Mouse (Mus musculus): ENCODE data around the gene Plk2. TPM values are rescaled to one million over a fixed set of nuclear protein-coding genes. Genes with fewer than 3 reads are reported as not detected.
"Not testable (repeated sequence)": the region's sequence is repeated elsewhere in the genome, so short reads cannot be mapped to it uniquely, and the experiment has no call there.

Gene Plk2
- polyA plus RNA-seq (2016; fragmentation: Nextera tagmentation; extraction: Ambion mirVana): 101 and 121 TPM in 2 replicates

GRCm38 (mm10) chr13:110394291-110395178, at the start of gene Plk2:
Gene Plk2 (plus strand): TSS chr13:110395046.
- Histone ChIP-seq H3K36me3 (peaks cover 32% of the 10 kb centered on the region), H3K4me3 (peak within 1 kb of the TSS; percentile 82), H3K4me1 (peaks cover 10% of the 10 kb centered on the region), H3K27ac (peak within 1 kb of the TSS; percentile 89), H3K9me3 (no peaks in the 10 kb centered on the region), H3K27me3 (ENCODE audit: insufficient read depth, poor library complexity, severe bottlenecking) (no peaks in the 10 kb centered on the region)
- under 1% methylated on average over 71 of the region's 71 CpGs for WGBS
- DNase-seq (ENCODE audit: low spot score): peak; percentile 95

GRCm38 (mm10) chr13:110346707-110347106, 48.1 kb upstream of the Plk2 start:
- H3K4me1 ChIP-seq: no peaks in the 10 kb centered on the region
- 62% methylated on average over 7 of the region's 7 CpGs for WGBS
- no peak for DNase-seq (ENCODE audit: low spot score)
- no peaks in the 10 kb centered on the region for H3K27me3 ChIP-seq (ENCODE audit: insufficient read depth, poor library complexity, severe bottlenecking)
- no peaks in the 10 kb centered on the region for H3K9me3 ChIP-seq
- H3K27ac ChIP-seq: no peak overlapping the region
- no peak overlapping the region for H3K4me3 ChIP-seq
- H3K36me3 ChIP-seq: no peaks in the 10 kb centered on the region

GRCm38 (mm10) chr13:110351051-110351450, 43.8 kb upstream of the Plk2 start:
- H3K36me3 ChIP-seq: no peaks in the 10 kb centered on the region
- no peaks in the 10 kb centered on the region for H3K9me3 ChIP-seq
- H3K4me1 ChIP-seq: no peaks in the 10 kb centered on the region
- H3K27ac ChIP-seq: no peak overlapping the region
- no peak for DNase-seq (ENCODE audit: low spot score)
- WGBS: 85% methylated on average over 6 of the region's 6 CpGs
- H3K27me3 ChIP-seq (ENCODE audit: insufficient read depth, poor library complexity, severe bottlenecking): no peaks in the 10 kb centered on the region
- no peak overlapping the region for H3K4me3 ChIP-seq

- 87% methylated on average over 2 of the region's 2 CpGs for WGBS
- no peaks in the 10 kb centered on the region for H3K9me3 ChIP-seq
- DNase-seq (ENCODE audit: low spot score): no peak
- no peak within 1 kb of the TSS for H3K27ac ChIP-seq
- no peaks in the 10 kb centered on the region for H3K27me3 ChIP-seq (ENCODE audit: insufficient read depth, poor library complexity, severe bottlenecking)
- no peak within 1 kb of the TSS for H3K4me3 ChIP-seq
- no peaks in the 10 kb centered on the region for H3K4me1 ChIP-seq
- no peaks in the 10 kb centered on the region for H3K36me3 ChIP-seq
Observed at GRCm38 (mm10) chr13:110356941-110357340, 37.9 kb upstream of the Plk2 start, which contains the start of gene Gapt. Gene Gapt (minus strand): TSS chr13:110357199.

- WGBS: 75% methylated on average over 6 of the region's 6 CpGs
Observed at GRCm38 (mm10) chr13:110363722-110364121, 31.1 kb upstream of the Plk2 start.

GRCm38 (mm10) chr13:110366477-110366876, 28.4 kb upstream of the Plk2 start:
- Histone ChIP-seq H3K9me3 (no peaks in the 10 kb centered on the region), H3K27me3 (ENCODE audit: insufficient read depth, poor library complexity, severe bottlenecking) (no peaks in the 10 kb centered on the region), H3K4me1 (no peaks in the 10 kb centered on the region), H3K36me3 (no peaks in the 10 kb centered on the region), H3K4me3 (no peak overlapping the region), H3K27ac (no peak overlapping the region)
- WGBS: 91% methylated on average over 3 of the region's 3 CpGs
- no peak for DNase-seq (ENCODE audit: low spot score)

More at GRCm38 (mm10) chr13:110363722-110364121, 31.1 kb upstream of the Plk2 start:
- H3K27ac ChIP-seq: no peak overlapping the region
- H3K9me3 ChIP-seq: no peaks in the 10 kb centered on the region
- no peak for DNase-seq (ENCODE audit: low spot score)
- H3K27me3 ChIP-seq (ENCODE audit: insufficient read depth, poor library complexity, severe bottlenecking): no peaks in the 10 kb centered on the region
- H3K4me1 ChIP-seq: no peaks in the 10 kb centered on the region
- H3K36me3 ChIP-seq: no peaks in the 10 kb centered on the region
- no peak overlapping the region for H3K4me3 ChIP-seq

GRCm38 (mm10) chr13:110367961-110368555, 26.8 kb upstream of the Plk2 start:
- H3K27me3 ChIP-seq (ENCODE audit: insufficient read depth, poor library complexity, severe bottlenecking): no peaks in the 10 kb centered on the region
- no peak overlapping the region for H3K27ac ChIP-seq
- H3K4me3 ChIP-seq: no peak overlapping the region
- no peaks in the 10 kb centered on the region for H3K4me1 ChIP-seq
- H3K9me3 ChIP-seq: no peaks in the 10 kb centered on the region
- 56% methylated on average over 3 of the region's 3 CpGs for WGBS
- H3K36me3 ChIP-seq: no peaks in the 10 kb centered on the region
- no peak for DNase-seq (ENCODE audit: low spot score)

GRCm38 (mm10) chr13:110368556-110369040, 26.2 kb upstream of the Plk2 start:
- H3K4me1 ChIP-seq; H3K27ac ChIP-seq; DNase-seq (ENCODE audit: low spot score); H3K27me3 ChIP-seq (ENCODE audit: insufficient read depth, poor library complexity, severe bottlenecking); H3K36me3 ChIP-seq; H3K4me3 ChIP-seq; H3K9me3 ChIP-seq: not testable (repeated sequence)
- 65% methylated on average over 6 of the region's 6 CpGs for WGBS

- no peaks in the 10 kb centered on the region for H3K36me3 ChIP-seq
- no peaks in the 10 kb centered on the region for H3K9me3 ChIP-seq
- no peak overlapping the region for H3K27ac ChIP-seq
- 96% methylated on average over 1 of the region's 1 CpGs for WGBS
- no peaks in the 10 kb centered on the region for H3K4me1 ChIP-seq
- H3K4me3 ChIP-seq: no peak overlapping the region
- DNase-seq (ENCODE audit: low spot score): no peak
- H3K27me3 ChIP-seq (ENCODE audit: insufficient read depth, poor library complexity, severe bottlenecking): no peaks in the 10 kb centered on the region
Observed at GRCm38 (mm10) chr13:110369673-110370072, 25.2 kb upstream of the Plk2 start.

- Histone ChIP-seq H3K27me3 (ENCODE audit: insufficient read depth, poor library complexity, severe bottlenecking) (no peaks in the 10 kb centered on the region; the same call in 1 of the 2 replicates), H3K9me3 (no peaks in the 10 kb centered on the region), H3K27ac (no peak overlapping the region), H3K4me1 (no peaks in the 10 kb centered on the region), H3K4me3 (no peak overlapping the region), H3K36me3 (no peaks in the 10 kb centered on the region)
- 22% methylated on average over 5 of the region's 5 CpGs for WGBS
- DNase-seq (ENCODE audit: low spot score): no peak
Observed at GRCm38 (mm10) chr13:110382447-110382901, 12.4 kb upstream of the Plk2 start.

GRCm38 (mm10) chr13:110384514-110384913, 10.3 kb upstream of the Plk2 start:
- no peak for DNase-seq (ENCODE audit: low spot score)
- 62% methylated on average over 6 of the region's 6 CpGs for WGBS
- Histone ChIP-seq H3K27ac (no peak overlapping the region), H3K9me3 (no peaks in the 10 kb centered on the region), H3K27me3 (ENCODE audit: insufficient read depth, poor library complexity, severe bottlenecking) (no peaks in the 10 kb centered on the region; the same call in 1 of the 2 replicates), H3K4me3 (no peak overlapping the region), H3K36me3 (no peaks in the 10 kb centered on the region), H3K4me1 (no peaks in the 10 kb centered on the region)

- Histone ChIP-seq H3K9me3 (no peaks in the 10 kb centered on the region), H3K36me3 (peaks cover 11% of the 10 kb centered on the region), H3K27ac (no peak overlapping the region), H3K4me1 (no peaks in the 10 kb centered on the region), H3K4me3 (no peak overlapping the region), H3K27me3 (ENCODE audit: insufficient read depth, poor library complexity, severe bottlenecking) (no peaks in the 10 kb centered on the region)
- DNase-seq (ENCODE audit: low spot score): no peak
- 20% methylated on average over 8 of the region's 8 CpGs for WGBS
Observed at GRCm38 (mm10) chr13:110392210-110392609, 2.6 kb upstream of the Plk2 start.

GRCm38 (mm10) chr13:110392631-110393030, 2.2 kb upstream of the Plk2 start:
- Histone ChIP-seq H3K36me3 (peaks cover 13% of the 10 kb centered on the region), H3K27ac (no peak overlapping the region), H3K4me1 (no peaks in the 10 kb centered on the region), H3K4me3 (no peak overlapping the region), H3K27me3 (ENCODE audit: insufficient read depth, poor library complexity, severe bottlenecking) (no peaks in the 10 kb centered on the region), H3K9me3 (no peaks in the 10 kb centered on the region)
- DNase-seq (ENCODE audit: low spot score): no peak
- WGBS: 39% methylated on average over 3 of the region's 3 CpGs
